Mouse (Mus musculus): ENCODE measurements around the gene H2-DMb1.
A peak's percentile ranks its signal among the peaks of the same experiment; 100 is the strongest.
"Not testable (repeated sequence)": the region's sequence is repeated elsewhere in the genome, so short reads cannot be mapped to it uniquely, and the experiment has no call there.

The H2-DMb1 gene

DNA sequence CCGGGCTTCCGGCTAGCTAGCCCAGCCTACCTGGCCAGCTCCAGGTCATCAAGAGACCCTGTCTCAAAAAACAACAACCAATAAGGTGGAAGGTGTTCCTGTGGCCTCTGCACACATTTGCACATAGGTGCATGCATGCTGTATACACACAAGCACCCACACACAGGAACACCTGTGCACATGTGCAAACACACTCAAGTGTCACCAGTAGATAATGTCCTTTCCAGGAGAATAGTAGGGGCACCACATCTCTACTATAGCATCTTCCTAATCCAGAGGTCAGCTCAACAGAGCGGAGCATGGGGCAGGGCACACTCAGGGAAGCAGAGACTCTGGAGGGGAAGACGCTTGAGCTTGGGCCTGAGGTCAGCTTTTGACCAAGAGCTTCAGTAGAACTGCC lies 8.7 kb upstream of the H2-DMb1 start:
- DNase-seq (ENCODE audit: low spot score): not testable (repeated sequence)

DNA sequence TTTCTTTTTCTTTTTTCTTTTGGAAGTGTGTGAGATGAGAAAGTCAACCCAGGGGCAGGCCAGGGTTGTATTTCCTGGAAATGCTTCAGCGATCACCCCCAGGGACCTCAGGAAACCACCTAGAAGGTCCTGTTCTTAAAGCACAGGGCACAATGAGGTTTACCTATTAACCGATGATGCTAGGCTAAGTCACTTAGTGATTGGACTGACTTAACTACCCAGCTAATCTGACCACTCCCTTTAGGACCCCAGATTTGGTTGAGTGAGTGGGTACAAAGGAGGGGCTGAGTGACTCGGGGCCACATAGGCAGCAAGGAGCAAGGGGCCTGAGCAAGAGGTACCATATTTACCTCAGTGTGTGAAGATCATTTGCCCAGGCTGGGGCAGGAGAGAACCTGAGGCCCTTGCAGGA lies 7.9 kb upstream of the H2-DMb1 start:
- DNase-seq (ENCODE audit: low spot score): no peak

GRCm38 (mm10) chr17:34155534-34155933 lies 2.7 kb downstream of the H2-DMb1 start:
- DNase-seq (ENCODE audit: low spot score): no peak

DNA sequence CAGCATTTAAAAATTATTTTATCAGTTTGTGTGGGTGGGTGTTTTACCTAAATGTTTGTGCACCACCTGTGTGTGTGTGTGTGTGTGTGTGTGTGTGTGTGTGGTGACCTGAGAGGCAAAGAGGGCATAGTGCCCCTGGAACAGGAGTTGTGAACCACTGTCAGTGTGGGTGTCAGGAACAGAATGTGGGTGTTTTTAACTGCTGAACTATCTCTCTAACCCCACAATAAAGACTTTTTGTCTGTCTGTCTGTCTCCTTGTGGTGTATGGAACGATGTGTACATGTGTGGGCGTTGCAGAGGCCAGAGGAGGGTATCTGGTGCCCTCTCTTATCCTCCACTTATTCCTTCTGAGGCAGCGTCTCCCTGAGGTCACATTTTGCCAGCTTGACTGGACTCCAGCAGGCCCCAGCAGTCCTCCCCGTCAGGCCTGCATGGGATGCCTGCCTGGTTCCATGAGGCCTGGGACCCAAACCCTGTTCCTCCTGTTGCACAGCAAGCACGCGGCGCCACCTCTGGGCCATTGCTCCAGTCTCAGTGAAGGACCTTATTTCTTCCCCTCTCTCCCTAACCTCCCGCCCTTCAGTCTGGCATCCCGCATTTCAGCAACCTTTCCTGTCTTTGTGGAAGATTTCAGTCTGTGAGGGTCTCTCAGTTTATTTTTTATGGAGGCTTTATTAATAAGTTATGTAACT lies 11.5 kb downstream of the H2-DMb1 start:
- DNase-seq (ENCODE audit: low spot score): peak; percentile 47

GRCm38 (mm10) chr17:34165033-34165730 lies 12.3 kb downstream of the H2-DMb1 start:
- no peak for DNase-seq (ENCODE audit: low spot score)

DNA sequence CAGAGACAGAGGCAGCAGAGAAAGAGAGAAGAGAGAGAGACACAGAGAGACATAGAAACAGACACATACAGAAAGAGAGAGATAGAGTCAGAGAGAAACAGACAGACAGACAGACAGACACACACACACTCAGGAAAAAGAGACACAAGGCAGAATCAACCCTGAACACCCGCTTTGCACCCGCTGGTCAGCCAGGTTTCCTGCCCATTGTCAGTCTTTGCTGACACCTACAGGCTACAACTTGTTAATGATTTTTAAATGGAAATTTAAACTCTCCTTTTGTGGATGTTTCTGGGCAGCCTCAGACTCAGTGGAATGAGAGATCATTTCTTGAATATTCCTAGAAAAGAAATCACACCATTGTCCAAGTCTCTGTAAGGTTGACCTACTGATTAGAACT lies 16.4 kb downstream of the H2-DMb1 start:
- peak; percentile 71 for DNase-seq (ENCODE audit: low spot score)

- DNase-seq (ENCODE audit: low spot score): no peak
Observed at GRCm38 (mm10) chr17:34170487-34170876, 17.6 kb downstream of the H2-DMb1 start.

DNA sequence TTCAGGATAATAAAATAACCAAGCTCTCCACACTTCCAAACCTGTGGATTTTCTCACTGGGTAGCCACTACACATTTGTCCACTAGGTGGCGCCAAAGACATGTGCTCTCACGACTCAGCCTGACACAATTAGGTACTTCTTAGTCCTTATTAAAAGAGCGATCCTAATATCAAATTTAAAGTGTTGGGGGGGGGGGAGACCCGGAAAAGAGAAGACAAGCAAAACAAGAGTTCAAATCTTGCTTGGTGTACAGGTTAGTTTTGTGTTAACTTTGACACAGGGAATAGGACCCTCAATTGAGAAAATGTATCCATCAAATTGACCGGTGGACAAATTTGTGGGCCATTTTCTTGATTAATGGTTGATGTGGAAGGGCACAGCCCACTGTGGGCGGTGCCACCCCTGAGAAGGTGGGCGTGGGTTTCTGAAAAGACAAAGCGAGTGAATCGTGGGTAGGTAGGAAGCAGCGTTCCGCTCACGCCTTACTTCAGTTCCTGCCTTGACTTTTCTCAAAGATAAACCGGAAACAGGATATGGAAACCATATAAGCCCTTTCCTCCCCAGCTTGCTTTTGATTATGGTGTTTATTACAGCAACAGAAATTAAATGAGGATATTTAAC lies 18.1 kb downstream of the H2-DMb1 start:
- peak; percentile 81 for DNase-seq (ENCODE audit: low spot score)

DNA sequence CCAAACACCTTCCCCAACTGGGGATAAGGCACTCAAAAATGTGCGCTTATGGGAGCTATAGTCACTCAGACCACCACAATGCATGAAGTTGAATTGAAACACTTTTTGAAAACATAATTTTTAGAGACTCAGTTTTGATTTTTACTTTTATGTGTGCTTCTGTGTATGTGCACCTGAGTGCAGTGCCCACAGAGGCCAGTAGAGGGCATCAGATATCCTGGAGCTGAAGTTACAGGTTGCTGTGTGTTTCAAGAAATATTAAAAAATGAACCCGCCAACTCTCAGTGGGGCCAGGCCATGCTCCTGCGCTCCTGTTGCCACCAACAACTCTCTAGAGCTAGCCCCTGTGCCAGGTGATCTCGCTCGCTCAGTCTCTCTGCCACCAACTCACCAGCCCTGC lies 19.7 kb downstream of the H2-DMb1 start:
- DNase-seq (ENCODE audit: low spot score): no peak

- DNase-seq (ENCODE audit: low spot score): no peak
Observed at GRCm38 (mm10) chr17:34174075-34174474, 21.2 kb downstream of the H2-DMb1 start.

DNA sequence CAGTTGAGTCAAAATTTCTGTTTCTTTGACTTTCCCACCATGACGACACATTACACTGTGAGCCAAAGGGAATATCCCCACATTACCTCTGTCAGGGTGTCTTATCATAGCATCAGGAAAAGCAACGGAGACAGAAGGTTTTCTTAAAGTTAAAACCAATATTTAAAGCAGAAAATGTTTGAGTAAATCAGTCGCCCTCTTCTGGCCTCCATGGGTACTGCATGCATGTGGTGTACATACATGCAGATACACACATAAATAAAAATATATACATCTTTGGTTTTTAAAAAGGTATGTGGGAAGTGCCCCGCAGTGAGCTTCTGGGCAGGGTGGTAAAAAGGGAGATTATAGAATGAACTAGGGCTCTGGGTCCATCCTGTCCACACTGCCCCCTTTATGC lies 24.3 kb downstream of the H2-DMb1 start:
- no peak for DNase-seq (ENCODE audit: low spot score)

DNA sequence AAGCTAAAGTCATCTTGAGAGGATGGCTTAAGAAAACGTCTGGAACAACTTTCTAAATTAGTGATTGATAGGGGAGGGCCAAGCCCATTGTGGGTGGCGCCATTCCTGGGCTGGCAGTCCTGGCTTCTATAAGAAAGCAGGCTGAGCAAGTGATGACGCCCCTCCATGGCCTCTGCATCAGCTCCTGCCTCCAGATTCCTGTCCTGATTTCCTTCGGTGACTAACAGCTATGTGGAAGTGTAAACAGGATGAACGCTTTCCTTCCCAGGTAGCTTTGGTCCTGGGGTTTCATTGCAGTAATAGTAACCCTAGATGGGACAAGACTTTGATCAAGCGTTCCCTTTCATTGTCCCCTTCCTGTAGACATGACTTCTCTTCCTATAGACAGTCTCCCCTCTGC lies 26.1 kb downstream of the H2-DMb1 start:
- DNase-seq (ENCODE audit: low spot score): no peak

GRCm38 (mm10) chr17:34179913-34180859 lies 27.3 kb downstream of the H2-DMb1 start:
- no peak for DNase-seq (ENCODE audit: low spot score)

- DNase-seq (ENCODE audit: low spot score): no peak
Observed at GRCm38 (mm10) chr17:34183564-34184219, 30.8 kb downstream of the H2-DMb1 start.

DNA sequence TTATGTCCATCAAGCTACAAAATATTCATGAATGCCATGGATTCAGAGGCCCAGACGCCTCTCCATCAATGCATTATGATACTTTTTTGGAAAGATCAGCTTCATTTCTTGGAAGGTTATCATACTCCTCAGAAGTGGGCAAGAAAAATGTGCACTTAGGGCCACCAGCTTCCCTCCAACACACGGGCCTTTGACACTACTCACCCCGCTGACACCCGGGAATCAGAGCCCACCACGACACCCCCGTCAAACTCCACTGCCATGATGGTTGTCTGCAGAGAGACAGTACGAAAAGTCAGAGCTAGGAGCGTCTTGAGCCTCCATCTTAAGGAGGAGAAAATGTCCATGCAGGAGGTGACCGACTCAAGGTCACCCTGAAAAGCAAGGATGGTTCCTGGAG lies 32.7 kb downstream of the H2-DMb1 start:
- no peak for DNase-seq (ENCODE audit: low spot score)

- no peak for DNase-seq (ENCODE audit: low spot score)
Observed at GRCm38 (mm10) chr17:34186885-34187260, 34.0 kb downstream of the H2-DMb1 start.

GRCm38 (mm10) chr17:34187261-34187916 lies 34.5 kb downstream of the H2-DMb1 start, which contains the start of the genes Tap1 and Psmb9:
Gene Tap1 (plus strand): TSS chr17:34187553.
Gene Psmb9 (minus strand): TSS chr17:34187764.
- DNase-seq (ENCODE audit: low spot score): peak; percentile 97

- peak; percentile 60 for DNase-seq (ENCODE audit: low spot score)
Observed at GRCm38 (mm10) chr17:34188010-34188409, 35.1 kb downstream of the H2-DMb1 start.

- DNase-seq (ENCODE audit: low spot score): no peak
Observed at GRCm38 (mm10) chr17:34188986-34189385, 36.1 kb downstream of the H2-DMb1 start.

DNA sequence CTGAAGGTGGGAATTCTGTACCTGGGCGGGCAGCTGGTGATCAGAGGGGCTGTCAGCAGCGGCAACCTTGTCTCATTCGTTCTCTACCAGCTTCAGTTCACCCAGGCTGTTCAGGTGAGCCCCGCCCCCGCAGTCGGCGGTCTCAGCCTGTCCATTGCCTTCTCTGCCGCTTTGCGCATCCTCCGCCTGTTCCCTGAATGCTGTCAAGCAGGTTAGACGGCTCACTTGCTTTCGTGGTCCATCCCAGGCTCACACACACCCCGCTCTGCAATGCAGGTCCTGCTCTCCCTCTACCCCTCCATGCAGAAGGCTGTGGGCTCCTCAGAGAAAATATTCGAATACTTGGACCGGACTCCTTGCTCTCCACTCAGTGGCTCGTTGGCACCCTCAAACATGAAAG lies 40.0 kb downstream of the H2-DMb1 start:
- no peak for DNase-seq (ENCODE audit: low spot score)

DNA sequence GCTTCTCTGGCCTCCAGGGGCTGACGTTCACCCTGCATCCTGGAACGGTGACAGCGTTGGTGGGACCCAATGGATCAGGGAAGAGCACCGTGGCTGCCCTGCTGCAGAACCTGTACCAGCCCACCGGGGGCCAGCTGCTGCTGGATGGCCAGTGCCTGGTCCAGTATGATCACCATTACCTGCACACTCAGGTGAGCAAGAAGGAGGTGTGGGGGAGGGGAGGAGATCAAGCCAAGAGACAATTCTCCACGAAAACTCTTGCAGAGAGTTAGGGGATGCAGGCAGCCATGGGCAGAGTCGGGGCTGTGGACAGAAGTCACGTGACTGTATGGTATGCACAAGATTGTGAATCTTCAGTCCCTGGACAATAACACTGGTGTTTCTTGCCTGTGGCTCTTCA lies 40.6 kb downstream of the H2-DMb1 start:
- DNase-seq (ENCODE audit: low spot score): no peak
